Mouse (Mus musculus): ENCODE measurements around the gene Tprg.

Tprg gene

GRCm38 (mm10) chr16:25286517-25286916 is at the start of gene Tprg:
Gene Tprg, plus strand, starts transcription at chr16:25286817.
- DNase-seq (ENCODE audit: low spot score): no peak

- DNase-seq (ENCODE audit: low spot score): no peak
These were observed 48.2 kb upstream of the Tprg start for GRCm38 (mm10) chr16:25238274-25239050.

- DNase-seq (ENCODE audit: low spot score): no peak
These were observed 37.7 kb upstream of the Tprg start for GRCm38 (mm10) chr16:25248889-25249288.

GRCm38 (mm10) chr16:25250129-25250749 is 36.4 kb upstream of the Tprg start:
- no peak for DNase-seq (ENCODE audit: low spot score)

GRCm38 (mm10) chr16:25251080-25251479 is 35.5 kb upstream of the Tprg start:
- no peak for DNase-seq (ENCODE audit: low spot score)

- DNase-seq (ENCODE audit: low spot score): no peak
These were observed 32.0 kb upstream of the Tprg start for GRCm38 (mm10) chr16:25254646-25255045.

- DNase-seq (ENCODE audit: low spot score): no peak
These were observed 31.4 kb upstream of the Tprg start for GRCm38 (mm10) chr16:25255186-25255585.

- no peak for DNase-seq (ENCODE audit: low spot score)
These were observed 30.9 kb upstream of the Tprg start for GRCm38 (mm10) chr16:25255603-25256260.

GRCm38 (mm10) chr16:25262306-25262705 is 24.3 kb upstream of the Tprg start:
- no peak for DNase-seq (ENCODE audit: low spot score)

GRCm38 (mm10) chr16:25262965-25263364 is 23.7 kb upstream of the Tprg start:
- no peak for DNase-seq (ENCODE audit: low spot score)

- peak; percentile 52 for DNase-seq (ENCODE audit: low spot score)
These were observed 23.0 kb upstream of the Tprg start for GRCm38 (mm10) chr16:25263520-25264149.

GRCm38 (mm10) chr16:25265177-25265576 is 21.4 kb upstream of the Tprg start:
- no peak for DNase-seq (ENCODE audit: low spot score)

- no peak for DNase-seq (ENCODE audit: low spot score)
These were observed 18.3 kb upstream of the Tprg start for GRCm38 (mm10) chr16:25268276-25268675.

GRCm38 (mm10) chr16:25282563-25282962 is 4.1 kb upstream of the Tprg start:
- DNase-seq (ENCODE audit: low spot score): no peak

GRCm38 (mm10) chr16:25293753-25294152 is 7.1 kb downstream of the Tprg start:
- no peak for DNase-seq (ENCODE audit: low spot score)

GRCm38 (mm10) chr16:25295546-25295945 is 8.9 kb downstream of the Tprg start:
- DNase-seq (ENCODE audit: low spot score): no peak

- DNase-seq (ENCODE audit: low spot score): no peak
These were observed 10.1 kb downstream of the Tprg start for GRCm38 (mm10) chr16:25296746-25297145.

- no peak for DNase-seq (ENCODE audit: low spot score)
These were observed 11.6 kb downstream of the Tprg start for GRCm38 (mm10) chr16:25298204-25298603.

- no peak for DNase-seq (ENCODE audit: low spot score)
These were observed 16.0 kb downstream of the Tprg start for GRCm38 (mm10) chr16:25302616-25303015.

GRCm38 (mm10) chr16:25314006-25314405 is 27.4 kb downstream of the Tprg start:
- no peak for DNase-seq (ENCODE audit: low spot score)

- DNase-seq (ENCODE audit: low spot score): peak; percentile 5
These were observed 28.5 kb downstream of the Tprg start for GRCm38 (mm10) chr16:25315090-25315489.

GRCm38 (mm10) chr16:25325631-25326238 is 39.1 kb downstream of the Tprg start:
- DNase-seq (ENCODE audit: low spot score): no peak
